Mouse (Mus musculus): ENCODE measurements around the gene Ifnar1. TPM values are rescaled to one million over a fixed set of nuclear protein-coding genes. Genes with fewer than 3 reads are reported as not detected.
"Not testable (repeated sequence)": the region's sequence is repeated elsewhere in the genome, so short reads cannot be mapped to it uniquely, and the experiment has no call there.

Gene Ifnar1
- polyA plus RNA-seq (2014; fragmentation: Nextera tagmentation; extraction: Ambion mirVana): 51.5 and 57.4 TPM in 2 replicates

DNA sequence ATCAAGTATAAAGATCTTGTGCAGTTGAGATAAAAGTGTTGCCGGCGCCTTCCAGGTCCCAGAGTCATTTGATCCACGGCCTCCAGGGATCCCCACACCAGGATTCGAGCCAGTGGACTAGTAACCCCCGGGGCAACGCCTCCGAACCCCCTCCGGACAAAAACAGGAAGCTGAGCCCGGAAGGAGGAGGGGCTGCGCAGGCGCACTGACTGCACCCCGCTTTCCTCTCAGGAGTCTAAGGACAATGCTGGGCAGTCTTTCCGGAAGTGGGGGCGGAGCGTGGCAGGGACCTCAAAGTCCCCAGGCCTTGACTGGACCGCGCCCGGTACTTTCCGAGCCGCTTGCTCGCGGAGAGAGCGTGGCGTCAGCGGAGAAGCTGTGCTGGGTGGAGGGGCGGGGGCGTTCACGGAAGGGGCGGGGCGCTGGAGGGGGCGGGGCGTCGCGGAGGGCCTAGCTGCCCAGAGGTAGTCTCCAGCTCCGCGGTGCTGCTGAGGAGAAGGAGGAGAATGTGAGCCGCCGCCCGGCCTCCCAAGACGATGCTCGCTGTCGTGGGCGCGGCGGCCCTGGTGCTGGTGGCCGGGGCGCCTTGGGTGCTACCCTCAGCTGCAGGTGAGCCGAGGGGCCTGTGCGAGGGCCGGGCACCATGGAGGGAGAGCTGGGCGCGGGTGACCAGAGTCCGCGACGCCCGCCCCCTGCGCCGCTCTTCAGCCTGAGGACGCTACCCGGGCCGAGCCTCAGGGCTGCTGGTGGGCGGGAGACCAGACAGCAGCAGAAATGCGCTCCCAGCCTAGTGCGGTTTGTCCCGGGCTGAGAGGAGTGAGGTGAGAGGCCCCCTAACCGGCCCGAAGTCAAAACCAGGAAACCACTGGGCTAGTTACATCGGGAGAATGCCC lies at the start of gene Ifnar1:
Gene Ifnar1 (plus strand): TSS at position 431 of the 893 bp plus-strand sequence.
- Histone ChIP-seq H3K4me2 (ENCODE audit: low read depth, low read length) (peak within 1 kb of the TSS; percentile 50), H3K9ac (replicated peaks; ENCODE audit: low read length) (peak within 1 kb of the TSS; percentile 91), H3K27ac (replicated peaks; ENCODE audit: low read depth, low read length) (peak within 1 kb of the TSS; percentile 85), H3K4me1 (ENCODE audit: control insufficient read depth, insufficient read depth, low read length) (no peaks in the 10 kb centered on the region), H3K27me3 (ENCODE audit: control insufficient read depth, insufficient read depth, low read length) (no peaks in the 10 kb centered on the region), H3K36me3 (replicated peaks; ENCODE audit: control insufficient read depth, insufficient read depth, low read depth, low read length) (no peaks in the 10 kb centered on the region), H3K4me3 (ENCODE audit: low read depth, low read length) (peak within 1 kb of the TSS; percentile 75), H3K9me3 (replicated peaks; ENCODE audit: control insufficient read depth, low read length) (no peaks in the 10 kb centered on the region)
- ATAC-seq (replicated peaks; ENCODE audit: insufficient number of reproducible peaks, low FRiP score, low TSS enrichment, low read depth): peak; percentile 99
- DNase-seq (ENCODE audit: low spot score): peak; percentile 99
- under 1% methylated on average over 60 of the region's 68 CpGs for WGBS

DNA sequence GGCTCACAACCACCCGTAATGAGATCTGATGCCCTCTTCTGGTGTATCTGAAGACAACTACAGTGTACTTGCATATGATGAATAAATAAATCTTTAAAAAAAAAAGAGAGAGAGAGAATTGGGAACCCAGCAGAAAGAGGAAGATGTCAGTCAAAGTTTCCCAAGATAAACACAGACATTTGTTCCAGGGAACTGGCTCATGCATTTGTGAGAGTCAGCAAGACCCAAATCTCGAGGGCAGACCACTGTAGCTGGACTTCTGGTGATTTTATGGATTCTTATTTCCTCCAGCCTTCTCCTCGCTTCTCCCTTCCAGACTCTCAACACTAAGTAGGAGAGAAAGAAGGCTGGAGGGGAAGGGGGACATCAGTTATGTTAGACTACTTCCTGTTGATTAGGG lies 47.0 kb upstream of the Ifnar1 start:
- ATAC-seq (replicated peaks; ENCODE audit: insufficient number of reproducible peaks, low FRiP score, low TSS enrichment, low read depth) (no peak), DNase-seq (ENCODE audit: low spot score) (no peak)
- Histone ChIP-seq H3K27ac (replicated peaks; ENCODE audit: low read depth, low read length) (no peak overlapping the region), H3K4me2 (ENCODE audit: low read depth, low read length) (no peak overlapping the region), H3K4me3 (ENCODE audit: low read depth, low read length) (no peak overlapping the region), H3K36me3 (replicated peaks; ENCODE audit: control insufficient read depth, insufficient read depth, low read depth, low read length) (no peaks in the 10 kb centered on the region), H3K27me3 (ENCODE audit: control insufficient read depth, insufficient read depth, low read length) (no peaks in the 10 kb centered on the region), H3K4me1 (ENCODE audit: control insufficient read depth, insufficient read depth, low read length) (no peaks in the 10 kb centered on the region), H3K9ac (replicated peaks; ENCODE audit: low read length) (no peak overlapping the region), H3K9me3 (replicated peaks; ENCODE audit: control insufficient read depth, low read length) (no peaks in the 10 kb centered on the region)
- WGBS: 65% methylated on average over 3 of the region's 3 CpGs

DNA sequence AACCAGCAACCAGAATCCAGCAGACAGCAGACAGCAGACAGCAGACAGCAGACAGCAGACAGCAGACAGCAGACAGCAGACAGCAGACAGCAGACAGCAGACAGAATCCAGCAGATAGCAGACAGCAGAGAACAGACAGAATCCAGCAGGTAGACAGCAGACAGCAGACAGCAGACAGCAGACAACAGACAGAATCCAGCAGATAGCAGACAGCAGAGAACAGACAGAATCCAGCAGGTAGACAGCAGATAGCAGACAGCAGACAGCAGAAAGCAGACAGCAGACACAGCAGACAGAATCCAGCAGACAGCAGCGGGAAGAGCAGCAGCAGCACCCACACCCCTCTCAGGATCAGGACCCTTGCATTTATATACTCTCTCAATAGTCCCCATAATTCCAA lies 46.4 kb upstream of the Ifnar1 start:
- whole genome bisulfite sequencing: 73% methylated on average over 1 of the region's 1 CpGs
- not testable (repeated sequence) for H3K27ac ChIP-seq (replicated peaks; ENCODE audit: low read depth, low read length); H3K4me2 ChIP-seq (ENCODE audit: low read depth, low read length); H3K9me3 ChIP-seq (replicated peaks; ENCODE audit: control insufficient read depth, low read length); H3K4me1 ChIP-seq (ENCODE audit: control insufficient read depth, insufficient read depth, low read length); H3K36me3 ChIP-seq (replicated peaks; ENCODE audit: control insufficient read depth, insufficient read depth, low read depth, low read length); H3K4me3 ChIP-seq (ENCODE audit: low read depth, low read length); ATAC-seq (replicated peaks; ENCODE audit: insufficient number of reproducible peaks, low FRiP score, low TSS enrichment, low read depth); H3K27me3 ChIP-seq (ENCODE audit: control insufficient read depth, insufficient read depth, low read length); H3K9ac ChIP-seq (replicated peaks; ENCODE audit: low read length); DNase-seq (ENCODE audit: low spot score)

DNA sequence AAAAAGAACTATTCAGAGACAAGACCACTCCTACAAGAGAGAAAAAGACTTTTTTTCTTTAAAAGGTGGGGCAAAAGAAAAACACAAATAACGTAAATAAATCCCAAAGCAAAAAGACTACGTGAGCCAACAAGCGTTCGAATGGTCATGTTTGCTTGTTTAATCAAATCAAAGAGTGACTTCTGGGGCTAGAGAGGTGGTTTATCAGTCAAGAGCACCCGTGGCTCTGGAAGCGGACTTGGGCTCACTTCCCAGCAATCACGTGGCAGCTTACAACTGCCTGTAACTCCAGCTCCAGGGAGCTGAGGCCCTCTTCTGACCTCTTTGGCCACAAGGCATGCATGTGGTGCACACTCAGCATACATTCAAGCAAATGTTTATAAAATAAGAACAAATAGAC lies 43.7 kb upstream of the Ifnar1 start:
- H3K9ac ChIP-seq (replicated peaks; ENCODE audit: low read length): no peak overlapping the region
- ATAC-seq (replicated peaks; ENCODE audit: insufficient number of reproducible peaks, low FRiP score, low TSS enrichment, low read depth): no peak
- H3K36me3 ChIP-seq (replicated peaks; ENCODE audit: control insufficient read depth, insufficient read depth, low read depth, low read length): no peaks in the 10 kb centered on the region
- WGBS: 59% methylated on average over 7 of the region's 7 CpGs
- no peak overlapping the region for H3K4me2 ChIP-seq (ENCODE audit: low read depth, low read length)
- H3K4me1 ChIP-seq (ENCODE audit: control insufficient read depth, insufficient read depth, low read length): peaks cover under 1% of the 10 kb centered on the region; the same call in 1 of the 2 replicates
- no peaks in the 10 kb centered on the region for H3K27me3 ChIP-seq (ENCODE audit: control insufficient read depth, insufficient read depth, low read length)
- no peak for DNase-seq (ENCODE audit: low spot score)
- H3K4me3 ChIP-seq (ENCODE audit: low read depth, low read length): no peak overlapping the region
- no peaks in the 10 kb centered on the region for H3K9me3 ChIP-seq (replicated peaks; ENCODE audit: control insufficient read depth, low read length)
- H3K27ac ChIP-seq (replicated peaks; ENCODE audit: low read depth, low read length): no peak overlapping the region

DNA sequence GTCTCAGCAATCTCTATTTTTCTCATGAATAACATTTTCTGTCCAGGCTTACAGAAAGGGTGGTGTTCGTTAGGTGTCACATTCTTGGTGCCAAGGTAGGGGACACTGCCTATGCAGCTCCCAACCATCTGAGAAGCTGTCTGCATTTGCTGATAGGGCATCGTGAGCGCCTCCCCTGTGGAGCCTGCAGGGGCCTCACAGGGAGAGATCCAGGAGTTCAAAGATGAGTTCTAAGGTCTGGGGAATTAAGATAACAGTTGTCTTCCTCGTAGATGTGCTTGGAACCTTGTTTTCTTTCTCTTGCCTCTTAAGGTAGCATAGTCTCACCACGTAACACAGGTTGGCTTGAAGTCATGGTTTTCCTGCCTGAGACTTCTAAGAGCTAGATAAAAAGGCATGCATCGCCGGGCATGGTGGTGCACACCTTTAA lies 43.2 kb upstream of the Ifnar1 start:
- Histone ChIP-seq H3K9me3 (replicated peaks; ENCODE audit: control insufficient read depth, low read length) (no peaks in the 10 kb centered on the region), H3K27me3 (ENCODE audit: control insufficient read depth, insufficient read depth, low read length) (no peaks in the 10 kb centered on the region), H3K4me3 (ENCODE audit: low read depth, low read length) (no peak overlapping the region), H3K27ac (replicated peaks; ENCODE audit: low read depth, low read length) (no peak overlapping the region), H3K9ac (replicated peaks; ENCODE audit: low read length) (no peak overlapping the region), H3K4me1 (ENCODE audit: control insufficient read depth, insufficient read depth, low read length) (peaks cover 2% of the 10 kb centered on the region; the same call in 1 of the 2 replicates), H3K4me2 (ENCODE audit: low read depth, low read length) (no peak overlapping the region), H3K36me3 (replicated peaks; ENCODE audit: control insufficient read depth, insufficient read depth, low read depth, low read length) (no peaks in the 10 kb centered on the region)
- ATAC-seq (replicated peaks; ENCODE audit: insufficient number of reproducible peaks, low FRiP score, low TSS enrichment, low read depth) (0 out of 2 replicates have a peak, but pooled peaks have one; percentile 44), DNase-seq (ENCODE audit: low spot score) (no peak)
- WGBS: 83% methylated on average over 7 of the region's 7 CpGs

DNA sequence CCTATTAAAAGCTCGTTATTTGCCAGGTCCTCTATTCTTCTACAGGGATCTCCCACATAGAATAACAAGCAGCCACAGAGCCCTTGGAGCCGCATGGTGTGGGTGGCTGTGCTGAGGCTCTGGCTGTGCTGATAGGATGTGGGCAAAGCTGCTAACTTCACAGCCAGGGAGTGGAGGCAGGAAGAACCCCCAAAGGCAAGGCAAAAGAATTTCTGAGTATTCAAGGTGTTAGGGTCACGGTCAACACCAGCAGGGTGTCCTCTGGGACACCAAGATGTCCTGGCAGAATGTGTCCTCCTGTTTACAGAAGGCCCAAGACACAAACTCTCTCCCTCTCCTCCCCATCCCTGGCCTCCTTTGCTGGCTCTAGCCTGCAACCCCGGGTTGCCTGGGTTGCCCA lies 42.6 kb upstream of the Ifnar1 start:
- Histone ChIP-seq H3K36me3 (replicated peaks; ENCODE audit: control insufficient read depth, insufficient read depth, low read depth, low read length) (no peaks in the 10 kb centered on the region), H3K9me3 (replicated peaks; ENCODE audit: control insufficient read depth, low read length) (no peaks in the 10 kb centered on the region), H3K27ac (replicated peaks; ENCODE audit: low read depth, low read length) (no peak overlapping the region), H3K4me2 (ENCODE audit: low read depth, low read length) (no peak overlapping the region), H3K27me3 (ENCODE audit: control insufficient read depth, insufficient read depth, low read length) (no peaks in the 10 kb centered on the region), H3K4me1 (ENCODE audit: control insufficient read depth, insufficient read depth, low read length) (peaks cover 2% of the 10 kb centered on the region; the same call in 1 of the 2 replicates), H3K4me3 (ENCODE audit: low read depth, low read length) (no peak overlapping the region), H3K9ac (replicated peaks; ENCODE audit: low read length) (no peak overlapping the region)
- 61% methylated on average over 4 of the region's 4 CpGs for WGBS
- ATAC-seq (replicated peaks; ENCODE audit: insufficient number of reproducible peaks, low FRiP score, low TSS enrichment, low read depth) (no peak), DNase-seq (ENCODE audit: low spot score) (no peak)

DNA sequence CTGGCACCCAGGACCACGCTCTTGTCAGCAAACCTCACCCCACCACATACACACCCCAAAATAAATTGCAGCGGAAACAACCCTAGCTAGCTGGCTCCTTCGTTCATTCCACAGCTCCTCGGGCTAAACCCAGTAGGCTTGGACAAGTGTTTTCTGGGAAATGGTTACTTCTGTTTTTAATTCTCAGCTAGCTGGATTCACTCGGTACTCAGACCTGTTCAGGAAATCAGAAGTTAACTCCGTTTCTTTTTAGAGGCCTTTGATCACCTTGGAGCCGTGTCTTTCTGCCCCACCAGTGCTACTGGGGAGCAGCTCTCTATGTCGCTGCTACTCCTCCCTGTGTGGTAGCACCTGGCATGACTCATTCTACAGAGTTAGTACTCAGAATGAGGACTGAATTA lies 41.8 kb upstream of the Ifnar1 start:
- Histone ChIP-seq H3K9me3 (replicated peaks; ENCODE audit: control insufficient read depth, low read length) (no peaks in the 10 kb centered on the region), H3K27ac (replicated peaks; ENCODE audit: low read depth, low read length) (no peak overlapping the region), H3K4me1 (ENCODE audit: control insufficient read depth, insufficient read depth, low read length) (peaks cover 2% of the 10 kb centered on the region; the same call in 1 of the 2 replicates), H3K9ac (replicated peaks; ENCODE audit: low read length) (no peak overlapping the region), H3K4me2 (ENCODE audit: low read depth, low read length) (no peak overlapping the region), H3K4me3 (ENCODE audit: low read depth, low read length) (no peak overlapping the region), H3K27me3 (ENCODE audit: control insufficient read depth, insufficient read depth, low read length) (no peaks in the 10 kb centered on the region), H3K36me3 (replicated peaks; ENCODE audit: control insufficient read depth, insufficient read depth, low read depth, low read length) (no peaks in the 10 kb centered on the region)
- ATAC-seq (replicated peaks; ENCODE audit: insufficient number of reproducible peaks, low FRiP score, low TSS enrichment, low read depth): no peak
- no peak for DNase-seq (ENCODE audit: low spot score)
- WGBS: 59% methylated on average over 8 of the region's 8 CpGs

DNA sequence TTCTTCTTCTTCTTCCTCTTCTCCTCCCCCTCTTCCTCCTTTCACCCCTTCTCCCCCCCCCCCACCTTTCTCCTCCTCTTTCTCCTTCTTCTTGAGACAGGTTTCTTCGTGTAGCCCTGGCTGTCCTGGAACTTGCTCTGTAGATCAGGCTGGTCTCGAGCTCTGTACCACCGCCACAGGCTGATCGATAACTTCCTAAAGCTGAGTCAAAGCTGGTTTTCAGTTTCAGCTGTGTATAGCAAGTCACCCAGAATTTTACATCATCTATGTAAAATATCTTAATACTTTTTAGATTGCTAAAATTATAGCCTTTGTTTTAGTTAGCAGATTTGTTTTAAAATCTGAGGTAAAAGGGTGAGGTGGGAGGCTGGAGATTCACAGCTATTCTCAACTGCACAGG lies 40.2 kb upstream of the Ifnar1 start:
- H3K4me3 ChIP-seq (ENCODE audit: low read depth, low read length): no peak overlapping the region
- H3K9ac ChIP-seq (replicated peaks; ENCODE audit: low read length): no peak overlapping the region
- H3K4me2 ChIP-seq (ENCODE audit: low read depth, low read length): no peak overlapping the region
- H3K4me1 ChIP-seq (ENCODE audit: control insufficient read depth, insufficient read depth, low read length): peaks cover 2% of the 10 kb centered on the region; the same call in 1 of the 2 replicates
- H3K36me3 ChIP-seq (replicated peaks; ENCODE audit: control insufficient read depth, insufficient read depth, low read depth, low read length): no peaks in the 10 kb centered on the region
- no peaks in the 10 kb centered on the region for H3K27me3 ChIP-seq (ENCODE audit: control insufficient read depth, insufficient read depth, low read length)
- 82% methylated on average over 4 of the region's 4 CpGs for WGBS
- ATAC-seq (replicated peaks; ENCODE audit: insufficient number of reproducible peaks, low FRiP score, low TSS enrichment, low read depth) (no peak), DNase-seq (ENCODE audit: low spot score) (no peak)
- H3K9me3 ChIP-seq (replicated peaks; ENCODE audit: control insufficient read depth, low read length): no peaks in the 10 kb centered on the region
- no peak overlapping the region for H3K27ac ChIP-seq (replicated peaks; ENCODE audit: low read depth, low read length)

All from embryonic facial prominence, embryonic 11.5 days (tissue).